Mouse (Mus musculus) hindbrain, postnatal 0 days (tissue): ENCODE results near the gene Psmb7. TPM values are rescaled to one million over a fixed set of nuclear protein-coding genes. Genes with fewer than 3 reads are reported as not detected.

Experiments
- ATAC-seq: fragments of 200-750 bp; cut with Nextera tagmentation; 2 replicates; pipeline ENCODE4 v1.8.0; 2017; ENCODE audit warnings: mild to moderate bottlenecking, moderate TSS enrichment, moderate library complexity
- DNase-seq: peaks from one replicate; pipeline ENCODE4 v3.0.0-alpha.2; 2015; ENCODE audit warnings: low spot score
- H3K27ac ChIP-seq: fragments of 300-500 bp; sonication (generic); 2 replicates; pipeline ENCODE4 v1.5.1; 2014; ENCODE audit warnings: mild to moderate bottlenecking
- H3K27me3 ChIP-seq: fragments of 300-500 bp; sonication (generic); 2 replicates; pipeline ENCODE4 v1.6.1; 2014; ENCODE audit warnings: low read length, mixed read lengths; ENCODE audit not compliant: insufficient read depth
- H3K36me3 ChIP-seq: fragments of 300-500 bp; sonication (generic); 2 replicates; pipeline ENCODE4 v1.6.1; 2014; ENCODE audit warnings: low read length, mixed read lengths; ENCODE audit not compliant: insufficient read depth
- H3K4me1 ChIP-seq: fragments of 300-500 bp; sonication (generic); 2 replicates; pipeline ENCODE4 v1.6.1; 2014; ENCODE audit warnings: antibody characterized with exemption, low read length, mixed read lengths; ENCODE audit not compliant: insufficient read depth
- H3K4me2 ChIP-seq: fragments of 300-500 bp; sonication (generic); 2 replicates; pipeline ENCODE4 v1.6.1; 2014; ENCODE audit warnings: low read depth, mild to moderate bottlenecking, low read length, moderate library complexity, mixed read lengths
- H3K4me3 ChIP-seq: fragments of 300-500 bp; sonication (generic); 2 replicates; pipeline ENCODE4 v1.5.1; 2014; ENCODE audit warnings: low read length
- H3K9ac ChIP-seq: fragments of 300-500 bp; sonication (generic); replicated peaks from 2 replicates; pipeline ENCODE4 v1.6.1; 2014; ENCODE audit warnings: mild to moderate bottlenecking, low read length, moderate library complexity, mixed read lengths
- H3K9me3 ChIP-seq: fragments of 300-500 bp; sonication (generic); 2 replicates; pipeline ENCODE4 v1.6.1; 2016; ENCODE audit warnings: low read length, mixed read lengths
- CTCF ChIP-seq: IDR thresholded peaks from 2 replicates; pipeline ENCODE4 v1.5.1; 2016; ENCODE audit warnings: antibody characterized with exemption, control low read depth, low read depth
- WGBS: fragments of 180-500 bp; shearing (Covaris S2); extraction: QIAGEN DNeasy Blood & Tissue Kit; methylation state at CpG from one replicate; pipeline ENCODE4 v1.1.7; 2014; 5-methylcytosine and 5-hydroxymethylcytosine counted together
- polyA plus RNA-seq: library from polyadenylated mRNA; unstranded; fragments of >200 nt; fragmentation: Nextera tagmentation; extraction: Ambion mirVana; gene quantifications from 2 replicates; pipeline ENCODE4 v1.2.1, GENCODE M21; 2015
- total RNA-seq: library from RNA; depleted of rRNA; stranded (reverse); fragments of >200 nt; gene quantifications from 2 replicates; pipeline ENCODE4 v1.2.3, GENCODE M21; 2014

The Psmb7 gene
- total and polyA plus RNA-seq, 2 experiments from 2014 or later, result 178 to 300 TPM

- WGBS, result 81% methylated on average over 3 of the region's 3 CpGs
- Histone ChIP-seq H3K36me3 (no peaks in the 10 kb centered on the region), H3K27me3 (no peaks in the 10 kb centered on the region), H3K4me1 (peaks cover 5% of the 10 kb centered on the region), H3K4me3 (no peak overlapping the region), H3K4me2 (no peak overlapping the region), H3K9me3 (no peaks in the 10 kb centered on the region), H3K9ac (no peak overlapping the region), H3K27ac (no peak overlapping the region)
- no peak for DNase-seq
- ATAC-seq, result no peak
- TF ChIP-seq CTCF, result no peak
These were observed 30.3 kb downstream of the Psmb7 start for GRCm38 (mm10) chr2:38613576-38613975.

- Histone ChIP-seq H3K27ac (no peak overlapping the region), H3K4me1 (peaks cover 5% of the 10 kb centered on the region), H3K4me3 (no peak overlapping the region), H3K4me2 (no peak overlapping the region), H3K36me3 (no peaks in the 10 kb centered on the region), H3K9me3 (no peaks in the 10 kb centered on the region), H3K9ac (no peak overlapping the region), H3K27me3 (no peaks in the 10 kb centered on the region)
- DNase-seq, result no peak
- 86% methylated on average over 6 of the region's 6 CpGs for WGBS
- no peak for ATAC-seq
- no peak for TF ChIP-seq CTCF
These were observed 31.3 kb downstream of the Psmb7 start for GRCm38 (mm10) chr2:38612596-38612995.

DNA sequence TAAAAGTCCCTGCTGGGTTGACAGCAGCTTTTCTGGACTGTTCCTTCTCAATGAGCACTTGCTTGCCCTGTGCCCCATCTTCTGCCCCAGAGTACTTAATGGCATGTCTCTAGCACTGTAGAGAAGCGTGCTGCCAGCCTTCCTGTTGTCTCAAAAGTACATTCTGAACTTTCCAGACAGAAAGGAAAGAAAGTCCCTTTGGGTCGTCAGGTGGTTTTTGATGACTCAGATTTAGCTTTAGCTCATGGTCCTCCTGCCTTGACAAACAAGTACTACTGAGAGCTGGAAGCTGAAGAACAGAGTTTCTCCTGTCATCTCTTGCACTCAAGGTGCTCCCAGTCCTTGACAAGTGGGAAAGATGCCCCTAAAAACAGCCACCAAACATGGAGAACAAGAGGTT is 33.7 kb downstream of the Psmb7 start:
- no peak for ATAC-seq

DNA sequence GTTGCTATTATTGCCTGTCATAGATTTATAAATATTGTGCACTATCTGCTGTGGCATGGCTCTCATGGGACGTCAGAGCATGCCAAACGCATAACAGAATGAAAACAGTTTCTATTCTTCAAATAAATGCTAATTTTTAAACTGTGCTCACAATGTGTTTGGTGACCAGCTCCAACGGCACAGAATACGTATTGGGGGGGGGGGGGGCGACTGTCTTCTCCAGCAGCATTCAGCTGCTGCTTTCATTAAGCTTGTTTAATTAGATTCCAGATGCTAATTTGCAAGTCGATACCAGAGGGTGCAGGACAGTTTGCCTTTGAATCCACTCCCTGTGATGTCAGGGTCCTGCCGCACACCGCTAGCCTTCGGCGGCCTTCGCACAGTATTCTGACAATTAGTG is 34.6 kb downstream of the Psmb7 start:
- no peaks in the 10 kb centered on the region for H3K9me3 ChIP-seq
- ATAC-seq (no peak), DNase-seq (no peak)
- no peak overlapping the region for H3K4me3 ChIP-seq
- H3K4me1 ChIP-seq, result no peaks in the 10 kb centered on the region; the same call in 1 of the 2 replicates
- 38% methylated on average over 11 of the region's 11 CpGs for WGBS
- no peak overlapping the region for H3K27ac ChIP-seq
- H3K27me3 ChIP-seq, result no peaks in the 10 kb centered on the region
- H3K36me3 ChIP-seq, result no peaks in the 10 kb centered on the region
- TF ChIP-seq CTCF, result no peak
- H3K9ac ChIP-seq, result no peak overlapping the region
- no peak overlapping the region for H3K4me2 ChIP-seq

More for the DNA sequence above, 33.7 kb downstream of the Psmb7 start:
- WGBS, result 92% methylated on average over 2 of the region's 2 CpGs
- Histone ChIP-seq H3K4me3 (no peak overlapping the region), H3K27me3 (no peaks in the 10 kb centered on the region), H3K9me3 (no peaks in the 10 kb centered on the region), H3K27ac (no peak overlapping the region), H3K4me1 (peaks cover 5% of the 10 kb centered on the region), H3K36me3 (no peaks in the 10 kb centered on the region), H3K4me2 (no peak overlapping the region), H3K9ac (no peak overlapping the region)
- no peak for DNase-seq
- TF ChIP-seq CTCF, result no peak

DNA sequence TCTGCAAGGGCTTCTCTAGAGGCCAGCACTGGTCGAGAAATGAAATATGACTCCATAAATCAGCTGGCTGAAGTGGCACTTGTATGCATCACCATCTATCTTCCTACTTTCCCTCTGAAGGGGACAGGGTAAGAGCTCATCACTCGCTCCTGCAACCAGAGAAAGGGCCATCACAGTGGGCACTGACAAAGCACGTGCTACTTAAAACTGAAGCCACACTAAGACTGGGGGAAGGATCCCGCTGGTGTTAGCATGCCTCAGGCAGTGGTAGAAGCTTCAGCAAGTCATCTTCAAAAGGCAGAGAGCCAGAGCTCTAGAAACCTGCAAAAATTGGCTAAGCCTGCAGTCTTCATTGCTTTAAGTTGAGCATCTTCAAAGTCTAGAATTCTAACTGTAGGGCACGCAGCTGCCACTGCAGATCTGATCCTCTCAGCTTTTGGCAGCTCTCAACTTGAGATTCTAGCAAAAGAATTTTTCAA is 35.0 kb downstream of the Psmb7 start:
- H3K27me3 ChIP-seq, result no peaks in the 10 kb centered on the region
- no peak for TF ChIP-seq CTCF
- H3K36me3 ChIP-seq, result no peaks in the 10 kb centered on the region
- no peaks in the 10 kb centered on the region; the same call in 1 of the 2 replicates for H3K4me1 ChIP-seq
- no peak overlapping the region for H3K27ac ChIP-seq
- no peaks in the 10 kb centered on the region for H3K9me3 ChIP-seq
- no peak overlapping the region for H3K4me3 ChIP-seq
- peak; percentile 40; the same call in 1 of the 2 replicates for ATAC-seq
- peak; percentile 25 for DNase-seq
- no peak overlapping the region for H3K9ac ChIP-seq
- WGBS, result 61% methylated on average over 5 of the region's 5 CpGs
- H3K4me2 ChIP-seq, result no peak overlapping the region

- Histone ChIP-seq H3K9me3 (no peaks in the 10 kb centered on the region), H3K4me2 (no peak overlapping the region), H3K36me3 (no peaks in the 10 kb centered on the region), H3K9ac (no peak overlapping the region), H3K27ac (no peak overlapping the region), H3K4me1 (no peaks in the 10 kb centered on the region; the same call in 1 of the 2 replicates), H3K4me3 (no peak overlapping the region), H3K27me3 (no peaks in the 10 kb centered on the region)
- 81% methylated on average over 1 of the region's 1 CpGs for WGBS
- no peak for ATAC-seq
- TF ChIP-seq CTCF, result no peak
- DNase-seq, result no peak
These were observed 36.2 kb downstream of the Psmb7 start for GRCm38 (mm10) chr2:38607716-38608115.

- no peak overlapping the region for H3K9ac ChIP-seq
- DNase-seq, result no peak
- no peak overlapping the region for H3K27ac ChIP-seq
- H3K36me3 ChIP-seq, result no peaks in the 10 kb centered on the region
- H3K4me2 ChIP-seq, result no peak overlapping the region
- H3K4me1 ChIP-seq, result no peaks in the 10 kb centered on the region
- ATAC-seq, result no peak
- TF ChIP-seq CTCF, result no peak
- H3K9me3 ChIP-seq, result no peaks in the 10 kb centered on the region
- no peaks in the 10 kb centered on the region for H3K27me3 ChIP-seq
- no peak overlapping the region for H3K4me3 ChIP-seq
These were observed 43.0 kb downstream of the Psmb7 start for GRCm38 (mm10) chr2:38600842-38601241.
